Mouse (Mus musculus): ENCODE measurements at regions not wholly inside any gene's neighbourhood (a gene's known extent, or its start where the extent isn't known, plus 50 kb on each side); places are given as distances from the start of the nearest gene placed in this dataset.

- TF ChIP-seq CTCF (IDR thresholded peaks at IDR 0.05; ENCODE audit: low read depth) (no peak), EP300 (optimal IDR thresholded peaks at IDR 0.05) (no peak)
These were observed 204.9 kb upstream of the Intu start for GRCm38 (mm10) chr3:40325872-40326803.

Data from stomach, postnatal 0 days (tissue).